Mouse (Mus musculus) urinary bladder, postnatal 25 days (tissue): ENCODE measurements around the gene Mtmr4.

Source experiments
- DNase-seq: peaks from one replicate; pipeline ENCODE4 v3.0.0; 2022; ENCODE audit warnings: low spot score

The Mtmr4 gene

GRCm38 (mm10) chr11:87591526-87592353 is at the start of gene Mtmr4:
Mtmr4 (plus strand) TSS chr11:87592162.
- peak; percentile 90 for DNase-seq

DNA sequence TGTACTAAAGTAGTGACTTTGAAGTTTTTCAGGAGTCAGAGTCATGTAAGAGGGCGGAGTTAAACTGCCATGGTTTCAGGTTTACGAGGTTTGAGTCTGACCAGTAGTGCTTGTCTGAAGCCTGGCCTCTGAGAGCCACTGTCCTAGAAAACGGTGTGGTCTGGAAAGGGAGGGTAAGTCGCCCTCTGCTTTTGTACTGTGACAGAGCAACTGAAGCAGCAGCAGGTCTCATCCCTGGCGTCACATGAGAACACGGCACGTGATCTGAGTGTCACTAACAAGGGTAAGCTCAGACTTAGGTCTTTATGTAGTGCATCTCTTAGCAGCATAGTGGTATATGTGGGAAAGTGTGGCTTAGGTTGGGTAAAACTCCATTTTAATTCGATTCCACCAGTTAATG is 49.7 kb upstream of the Mtmr4 start:
- DNase-seq, result no peak

DNA sequence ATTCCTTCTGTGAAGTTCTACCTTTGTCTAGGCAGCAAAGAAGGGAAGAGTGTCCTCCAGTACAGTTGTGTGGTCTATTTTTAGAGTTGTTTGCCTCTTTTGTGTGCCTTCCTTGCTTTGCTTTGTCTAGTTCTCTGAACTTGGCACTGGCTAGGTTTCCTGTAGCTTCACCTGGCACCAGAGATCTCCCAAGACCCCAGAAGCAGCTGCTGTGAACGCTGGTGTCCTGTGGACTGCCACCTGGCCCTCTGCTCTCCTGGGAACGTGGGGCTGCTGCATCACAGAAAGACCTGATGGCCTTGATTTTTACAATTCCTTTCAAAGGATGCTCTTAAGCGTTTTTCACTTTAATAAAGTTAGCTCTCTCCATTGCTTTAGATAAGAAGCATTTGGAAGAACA is 49.1 kb upstream of the Mtmr4 start:
- no peak for DNase-seq

GRCm38 (mm10) chr11:87553342-87553741 is 38.6 kb upstream of the Mtmr4 start:
- no peak for DNase-seq

GRCm38 (mm10) chr11:87554386-87554785 is 37.6 kb upstream of the Mtmr4 start:
- no peak for DNase-seq

- no peak for DNase-seq
Measured at GRCm38 (mm10) chr11:87555106-87555703, 36.8 kb upstream of the Mtmr4 start.

DNA sequence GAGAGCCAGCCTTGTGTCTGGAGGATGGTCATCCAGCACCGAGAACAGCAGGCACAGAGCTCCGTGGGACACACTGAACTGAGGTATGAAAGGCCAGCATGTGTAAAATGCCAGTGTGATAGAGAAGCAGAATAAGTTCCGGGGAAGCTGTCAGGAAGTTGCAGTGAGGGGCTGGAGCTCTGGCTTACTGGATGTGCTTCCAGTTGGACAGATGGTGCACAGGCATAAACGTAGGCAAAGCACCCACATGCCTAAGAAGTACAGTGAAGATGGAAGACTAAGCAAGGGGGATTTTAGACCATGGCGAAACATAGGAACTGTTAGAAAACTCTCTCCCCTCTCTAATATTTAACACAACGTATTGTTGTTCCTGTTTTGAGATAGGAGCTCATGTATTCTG is 30.8 kb upstream of the Mtmr4 start:
- no peak for DNase-seq

DNA sequence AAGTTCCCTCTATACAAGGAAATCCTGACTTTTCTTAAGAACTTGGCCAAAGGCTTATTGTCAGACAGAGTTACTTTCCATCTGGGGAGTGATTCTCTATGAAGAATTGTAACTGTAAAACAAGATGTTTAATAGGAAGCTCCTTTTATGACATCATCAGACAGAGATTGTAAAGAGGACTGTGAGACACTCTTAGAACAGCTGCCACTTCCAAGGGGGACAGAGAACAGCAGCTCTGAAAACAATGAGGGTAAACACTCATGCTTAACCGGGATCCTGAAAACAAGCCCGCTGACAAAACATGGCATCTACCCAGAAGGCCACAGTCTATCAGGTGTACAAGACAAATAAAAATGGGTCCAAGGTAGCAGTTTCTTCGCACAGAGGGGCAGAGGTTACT is 25.5 kb upstream of the Mtmr4 start, which contains the start of gene Gm11492:
Gm11492 (plus strand) TSS at position 153 of the 400 bp plus-strand sequence.
- DNase-seq, result no peak

DNA sequence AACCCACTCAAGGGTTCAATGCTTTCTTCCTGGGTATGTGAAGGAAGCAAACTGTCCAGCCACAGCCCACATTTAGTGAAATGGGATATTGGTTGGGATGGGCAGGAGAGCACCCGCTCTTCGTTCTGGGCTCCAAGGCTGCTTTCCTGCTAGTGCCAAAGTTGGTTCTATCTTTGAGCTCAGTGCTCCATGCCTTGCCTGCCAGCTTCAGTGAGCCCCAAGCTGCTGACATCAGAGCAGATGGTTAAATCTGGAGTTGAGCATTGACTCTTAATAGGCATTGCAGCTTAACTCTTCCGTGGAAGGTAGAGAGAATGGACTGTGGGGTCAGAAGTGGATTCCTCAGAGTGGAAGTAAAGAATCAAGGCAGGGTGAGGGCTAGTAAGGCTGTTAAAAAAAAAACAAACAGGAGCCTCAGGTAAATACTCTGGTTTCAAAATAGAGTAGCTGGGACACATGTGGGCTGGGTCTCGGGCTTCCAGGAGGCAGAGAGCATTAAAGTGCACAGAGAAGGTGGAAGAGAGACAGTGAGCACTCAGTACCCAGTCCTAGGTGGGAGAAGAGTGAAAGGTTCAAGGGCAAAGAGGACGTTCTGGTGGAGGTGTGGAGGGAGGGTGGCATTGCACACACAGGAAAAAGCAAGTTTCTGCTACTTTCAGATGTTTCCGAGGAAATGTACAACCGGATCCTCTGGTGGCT is 23.6 kb upstream of the Mtmr4 start, which contains the start of gene Sept4:
Sept4 (plus strand) TSS at position 649 of the 699 bp plus-strand sequence.
- no peak for DNase-seq

- DNase-seq, result no peak
Measured at GRCm38 (mm10) chr11:87570743-87571142, 21.2 kb upstream of the Mtmr4 start.

- DNase-seq, result no peak
Measured at GRCm38 (mm10) chr11:87571361-87571950, 20.5 kb upstream of the Mtmr4 start.

DNA sequence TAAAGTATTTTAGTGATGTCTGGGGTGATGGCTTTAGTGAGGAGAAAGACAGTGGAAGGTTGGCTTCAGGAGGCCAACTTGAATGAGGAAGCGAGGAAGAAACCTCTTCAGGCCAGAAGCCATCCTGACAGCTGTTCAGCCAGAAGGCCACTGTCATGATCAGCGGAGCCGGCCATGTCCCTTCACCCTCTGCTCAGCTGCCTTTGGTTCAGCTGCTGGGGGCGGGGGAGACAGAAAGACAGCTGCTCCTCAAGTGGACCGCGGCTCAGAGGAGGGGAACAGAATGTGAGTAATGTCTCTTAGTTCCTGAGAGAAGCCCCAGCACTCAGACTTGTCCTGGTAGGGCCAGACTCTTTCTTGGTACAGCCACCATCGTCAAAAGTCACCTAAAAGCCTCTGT is 18.2 kb upstream of the Mtmr4 start:
- DNase-seq, result no peak

GRCm38 (mm10) chr11:87574520-87575180 is 17.3 kb upstream of the Mtmr4 start:
- no peak for DNase-seq

DNA sequence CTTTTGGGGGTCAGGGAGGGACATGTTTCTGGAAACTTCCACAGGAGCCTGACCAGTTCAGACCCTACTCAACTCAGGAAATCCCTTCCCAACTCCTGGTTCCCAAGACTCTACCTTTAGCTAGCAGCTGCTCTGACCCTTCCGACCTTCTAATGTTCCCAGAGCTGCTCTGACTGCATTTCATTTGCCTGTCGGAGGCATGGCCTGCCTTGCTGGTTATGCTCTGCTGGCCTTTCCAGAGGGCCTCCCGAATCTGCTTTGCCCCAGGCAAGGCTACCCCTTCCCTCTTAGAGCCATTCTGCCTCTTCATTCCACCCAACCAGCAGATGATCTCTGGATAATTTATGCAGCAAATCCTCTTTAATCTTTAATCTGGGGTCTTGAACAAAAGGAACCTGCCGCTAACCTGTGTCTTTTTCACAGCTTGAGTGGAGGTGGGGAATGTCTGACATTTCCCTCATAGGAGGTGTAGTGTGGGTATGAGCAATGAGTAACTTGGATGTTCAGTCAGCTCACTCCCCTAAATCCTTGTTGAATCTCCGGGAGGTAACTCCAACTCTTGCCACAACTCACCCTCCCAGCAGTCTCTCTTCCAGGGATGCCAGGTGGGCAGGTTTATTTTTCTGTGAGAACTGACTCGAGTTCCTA is 14.2 kb upstream of the Mtmr4 start:
- DNase-seq, result no peak

DNA sequence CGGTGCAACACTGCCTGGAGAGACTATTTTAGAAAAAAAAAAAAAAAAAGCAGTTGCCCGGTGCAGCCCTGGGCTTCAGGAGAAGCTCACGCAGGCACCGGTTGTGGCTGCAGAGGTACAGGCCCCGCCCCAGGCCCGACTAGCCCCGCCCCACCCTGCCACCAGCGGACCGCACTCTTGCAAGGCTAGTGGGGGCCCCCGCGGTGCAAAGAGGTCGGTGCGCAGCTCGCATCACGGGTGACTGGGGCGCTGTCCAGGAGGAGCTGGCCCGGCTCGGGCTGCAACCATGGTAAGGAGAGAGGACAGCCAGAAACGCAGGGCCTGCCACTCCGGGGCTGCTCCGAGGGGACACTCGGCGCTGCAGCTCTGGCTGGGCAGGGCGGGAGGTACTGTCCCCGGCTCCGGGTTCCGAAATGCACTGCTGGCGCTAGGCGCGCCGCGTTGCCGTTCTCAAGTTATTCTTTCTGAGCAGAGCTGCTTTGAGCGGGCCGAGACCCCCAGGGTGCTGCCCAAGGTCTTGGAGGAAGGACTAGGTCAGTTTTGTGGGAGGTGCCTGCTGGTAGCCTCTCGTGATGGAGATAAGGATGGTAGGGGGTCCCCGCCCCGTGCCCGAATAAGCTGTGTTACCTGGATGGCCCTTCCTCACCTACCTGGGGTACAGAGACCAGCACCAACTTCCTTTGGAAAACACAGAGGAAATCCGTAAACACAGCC is 13.6 kb upstream of the Mtmr4 start:
- DNase-seq, result no peak

DNA sequence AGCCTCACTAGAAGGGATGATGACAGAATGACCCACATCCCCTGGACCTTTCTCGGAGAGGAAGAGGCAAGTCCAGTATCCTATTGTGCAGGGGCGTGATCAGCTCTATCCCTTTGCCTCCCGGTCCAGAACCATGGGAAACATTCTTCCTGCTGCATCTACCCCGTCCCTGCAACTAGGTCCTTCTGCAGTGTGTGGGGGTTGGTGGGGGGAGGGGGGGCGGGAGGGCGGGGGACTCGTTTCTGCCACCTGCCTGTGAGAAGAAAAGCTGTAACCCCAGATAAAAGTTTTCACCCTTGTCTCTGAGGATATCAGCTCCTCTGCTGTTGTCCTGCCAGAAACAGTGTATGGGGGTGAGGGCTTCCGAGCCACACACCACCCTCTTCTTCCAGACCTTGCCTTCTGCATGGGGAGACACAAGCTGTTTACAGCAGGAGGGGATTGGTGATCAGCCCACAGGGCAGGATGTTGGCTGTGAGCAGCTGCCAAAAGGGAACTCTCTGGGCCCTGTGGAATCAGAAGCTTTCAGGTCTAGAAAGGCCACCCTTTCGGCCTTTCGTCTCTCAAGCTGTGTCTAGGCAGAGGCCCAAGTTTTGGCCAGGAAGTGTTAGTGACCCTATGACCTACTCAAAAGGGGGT is 12.9 kb upstream of the Mtmr4 start:
- DNase-seq, result no peak

DNA sequence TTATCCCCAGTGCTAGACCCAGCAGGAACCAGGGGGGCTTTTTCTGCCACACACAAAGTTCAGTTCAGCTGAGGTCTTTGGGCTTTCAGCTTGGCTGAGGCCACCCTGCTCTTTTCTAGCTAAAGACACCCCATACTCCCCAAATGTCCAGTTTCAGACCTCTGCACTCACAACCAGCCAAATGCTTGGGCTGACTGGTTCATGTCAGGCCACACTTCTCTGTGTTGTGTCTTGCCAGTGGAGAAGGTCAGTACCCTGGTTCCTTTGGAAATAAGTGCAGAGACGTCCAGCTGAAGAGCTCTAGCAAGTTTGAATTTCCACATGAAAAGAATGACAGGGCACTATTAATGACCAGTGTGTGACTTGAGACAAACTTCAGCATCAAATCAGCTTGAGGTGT is 12.2 kb upstream of the Mtmr4 start:
- no peak for DNase-seq

DNA sequence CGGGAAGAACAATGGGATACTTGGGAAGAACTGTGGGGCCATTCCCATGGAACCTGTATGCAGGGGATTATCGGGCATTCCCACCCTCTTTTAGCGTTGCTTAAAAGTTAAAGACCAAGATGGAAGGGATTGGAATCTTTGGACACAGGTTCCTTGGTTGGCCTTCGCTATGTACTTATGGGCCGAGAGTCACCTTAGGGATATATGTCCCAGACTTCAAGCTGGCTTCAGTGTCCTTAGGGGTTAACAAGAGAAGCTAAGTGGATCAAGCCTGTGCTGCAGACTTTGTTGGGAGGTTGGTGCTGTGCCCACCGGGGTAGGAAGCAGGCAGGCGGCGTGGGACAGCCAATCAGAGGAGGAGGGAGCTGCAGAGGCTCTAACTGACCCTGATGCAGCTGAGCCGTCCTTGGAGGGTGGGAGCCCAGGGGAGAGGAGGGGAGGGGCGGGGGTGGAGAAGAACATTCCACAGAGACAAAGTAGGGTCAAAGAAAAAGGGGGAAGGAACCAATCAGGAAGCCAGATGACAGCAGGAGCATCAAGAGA is 11.3 kb upstream of the Mtmr4 start:
- DNase-seq, result no peak

GRCm38 (mm10) chr11:87581161-87581865 is 10.6 kb upstream of the Mtmr4 start:
- no peak for DNase-seq
